Comparison of ENCODE assay signal across 13 mouse cellular contexts in the genomic region with DNA sequence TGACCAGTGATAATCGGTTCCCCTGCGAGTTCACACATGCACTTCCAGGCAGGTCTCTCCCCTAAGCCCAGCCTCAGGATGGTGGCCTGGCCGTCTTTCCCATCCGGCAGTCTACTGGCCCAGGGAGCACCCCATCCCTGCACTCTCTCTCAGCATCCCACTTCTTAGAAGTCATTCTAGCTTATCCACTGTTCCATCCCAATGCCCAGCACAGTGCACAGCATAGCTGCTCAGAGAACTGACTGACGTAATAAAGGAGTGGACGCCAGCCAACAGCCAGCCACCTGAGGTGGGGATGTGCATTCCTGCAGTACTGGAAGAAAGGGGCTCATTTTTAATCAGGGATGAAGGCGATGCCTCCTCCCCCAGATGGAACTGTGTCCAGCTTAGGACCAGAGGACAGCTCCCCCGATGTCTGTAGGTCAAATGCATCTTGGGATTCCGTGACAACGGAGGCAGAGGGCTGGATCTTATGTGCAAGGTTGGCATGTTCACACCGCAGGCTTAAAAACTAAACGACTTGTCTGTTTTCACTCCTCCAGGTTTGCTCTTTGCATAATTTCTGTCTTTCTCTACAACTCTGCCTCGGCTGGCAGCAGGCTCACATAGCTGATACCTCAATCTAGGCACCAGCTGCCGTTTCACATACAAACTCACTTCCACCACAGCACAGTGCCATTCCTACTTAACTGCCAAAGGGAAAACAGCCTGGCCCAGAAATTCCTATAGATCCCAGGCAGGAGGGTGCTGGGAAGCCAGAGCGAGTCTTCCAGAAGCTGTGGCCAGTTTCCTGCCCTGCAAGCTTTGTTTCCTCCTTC.
DNase-seq lines count a peak whose midpoint lies in the region; ATAC-seq and TF ChIP-seq lines count a peak whose summit lies in the region.
"Had no signal": no experiment of that assay in that cellular context is flagged by ENCODE, and none has a peak within 500 bp of the region (broad histone marks: within the 10 kb centered on the region; RNA-seq: fewer than 3 reads in every experiment).

No protein-coding gene starts in this region.

- no peak for TF ChIP-seq CTCF in brain, embryonic 14.5 days (IDR thresholded peaks at IDR 0.05; ENCODE audit: borderline replicate concordance, extremely low read depth, insufficient read depth, insufficient read length)

- no peak overlapping the region for H3K4me2 ChIP-seq in kidney, embryonic 16.5 days (replicated peaks; ENCODE audit: low read depth, low read length)
- H3K4me2 ChIP-seq in intestine, embryonic 16.5 days (ENCODE audit: low read depth, low read length): no peak overlapping the region
- H3K4me2 ChIP-seq: limb, embryonic 13.5 days had no signal

- no peak overlapping the region for H3K9ac ChIP-seq in kidney, embryonic 16.5 days (replicated peaks; ENCODE audit: low read length)
- no peak overlapping the region for H3K9ac ChIP-seq in intestine, embryonic 16.5 days (ENCODE audit: low read depth, low read length)
- H3K9ac ChIP-seq: limb, embryonic 13.5 days had no signal

- peaks cover 4% of the 10 kb centered on the region; the same call in 1 of the 2 replicates for H3K9me3 ChIP-seq in kidney, embryonic 16.5 days (ENCODE audit: low read length)
- H3K9me3 ChIP-seq in intestine, embryonic 16.5 days (ENCODE audit: control insufficient read depth, low read length): no peaks in the 10 kb centered on the region
- H3K9me3 ChIP-seq: limb, embryonic 13.5 days had no signal

- intact Hi-C loops in left cerebral cortex, postnatal 14 days (cut with DNase I): no loop called here

- H3K4me1 ChIP-seq in kidney, embryonic 16.5 days (ENCODE audit: insufficient read depth, low read length): peaks cover 9% of the 10 kb centered on the region
- no peaks in the 10 kb centered on the region for H3K4me1 ChIP-seq in intestine, embryonic 16.5 days (ENCODE audit: control insufficient read depth, insufficient read depth, low read length)

- no peak overlapping the region for H3K27ac ChIP-seq in kidney, embryonic 16.5 days (ENCODE audit: low read length)
- no peak overlapping the region for H3K27ac ChIP-seq in intestine, embryonic 16.5 days (ENCODE audit: low read length)
- H3K27ac ChIP-seq: gastrocnemius, adult 2 months; limb, embryonic 13.5 days had no signal

- no peak for TF ChIP-seq POLR2A in brain, embryonic 14.5 days (IDR thresholded peaks at IDR 0.05; ENCODE audit: borderline replicate concordance, extremely low read depth, insufficient read depth, insufficient read length, poor library complexity, severe bottlenecking)

- no peaks in the 10 kb centered on the region for H3K36me3 ChIP-seq in kidney, embryonic 16.5 days (ENCODE audit: insufficient read depth, low read length)
- H3K36me3 ChIP-seq in intestine, embryonic 16.5 days (ENCODE audit: control insufficient read depth, insufficient read depth, low read length): no peaks in the 10 kb centered on the region
- H3K36me3 ChIP-seq: G1E; limb, embryonic 13.5 days had no signal

- no peaks in the 10 kb centered on the region for H3K27me3 ChIP-seq in kidney, embryonic 16.5 days (ENCODE audit: insufficient read depth, low read length)
- H3K27me3 ChIP-seq in intestine, embryonic 16.5 days (replicated peaks; ENCODE audit: control insufficient read depth, insufficient read depth, low read length): no peaks in the 10 kb centered on the region
- H3K27me3 ChIP-seq: limb, embryonic 13.5 days had no signal

- ATAC-seq in cerebellum, adult (ENCODE audit: insufficient number of reproducible peaks, low FRiP score, low TSS enrichment): no peak
- ATAC-seq in kidney, embryonic 16.5 days (ENCODE audit: low FRiP score, low TSS enrichment): peak; percentile 75; the same call in 1 of the 2 replicates
- no peak for ATAC-seq in intestine, embryonic 16.5 days
- ATAC-seq: intestine, postnatal 0 days had no signal

- 46% methylated on average over 15 of the region's 15 CpGs for WGBS in kidney, embryonic 16.5 days
- WGBS in intestine, embryonic 16.5 days: 71% methylated on average over 15 of the region's 15 CpGs

- no peak overlapping the region for H3K4me3 ChIP-seq in kidney, embryonic 16.5 days (ENCODE audit: low read length)
- no peak overlapping the region for H3K4me3 ChIP-seq in intestine, embryonic 16.5 days (ENCODE audit: low read length)
- H3K4me3 ChIP-seq: gastrocnemius, adult 2 months; limb, embryonic 13.5 days had no signal

- peak; percentile 24 for DNase-seq in cerebellum, adult 9-11 months
- DNase-seq in kidney, adult 8-10 months: no peak
- peak; percentile 36 for DNase-seq in brain, embryonic 14.5 days (ENCODE audit: low read depth)
- peak; percentile 45 to 46 for DNase-seq in left cerebral cortex, postnatal 14 days (ENCODE audit: low spot score in 2 of 2)
- no peak for DNase-seq in adrenal gland, postnatal 14 days
- DNase-seq: gastrocnemius, adult 2 months; thymus, postnatal 36 days had no signal

Comparison
In these comparisons a context has a peak if more than half of its experiments do, and no peak if none do; other contexts are left out.
1. DNase-seq: peak in cerebellum, adult 9-11 months (single experiment), brain, embryonic 14.5 days (single experiment) and left cerebral cortex, postnatal 14 days (2 of 2); none in kidney, adult 8-10 months (0 of 2) and adrenal gland, postnatal 14 days (single experiment).